Mouse (Mus musculus) ES-E14 (cell line): ENCODE results near the gene Lysmd4.

ENCODE experiments used
- CHD2 ChIP-seq: IDR thresholded peaks from 2 replicates; pipeline ENCODE4 v1.6.1; 2014; ENCODE audit warnings: mild to moderate bottlenecking, low read depth, low read length, inconsistent platforms
- ZC3H11A ChIP-seq: IDR thresholded peaks from 2 replicates; pipeline ENCODE4 v1.6.1; 2012; ENCODE audit warnings: low read depth, mild to moderate bottlenecking, inconsistent platforms, low read length, borderline replicate concordance
- ZNF384 ChIP-seq: IDR thresholded peaks from 2 replicates; pipeline ENCODE4 v1.6.1; 2012; ENCODE audit warnings: low read depth, low read length, inconsistent platforms

GRCm38 (mm10) chr7:67344443-67344842 is 122.1 kb downstream of the Lysmd4 start:
- TF ChIP-seq ZC3H11A: no peak
- TF ChIP-seq CHD2: no peak
- TF ChIP-seq ZNF384: no peak
